Mouse (Mus musculus): ENCODE results near the gene Plxna4.

Plxna4 gene

GRCm38 (mm10) chr6:32398261-32398660 lies 189.7 kb downstream of the Plxna4 start:
- no peak for DNase-seq

DNA sequence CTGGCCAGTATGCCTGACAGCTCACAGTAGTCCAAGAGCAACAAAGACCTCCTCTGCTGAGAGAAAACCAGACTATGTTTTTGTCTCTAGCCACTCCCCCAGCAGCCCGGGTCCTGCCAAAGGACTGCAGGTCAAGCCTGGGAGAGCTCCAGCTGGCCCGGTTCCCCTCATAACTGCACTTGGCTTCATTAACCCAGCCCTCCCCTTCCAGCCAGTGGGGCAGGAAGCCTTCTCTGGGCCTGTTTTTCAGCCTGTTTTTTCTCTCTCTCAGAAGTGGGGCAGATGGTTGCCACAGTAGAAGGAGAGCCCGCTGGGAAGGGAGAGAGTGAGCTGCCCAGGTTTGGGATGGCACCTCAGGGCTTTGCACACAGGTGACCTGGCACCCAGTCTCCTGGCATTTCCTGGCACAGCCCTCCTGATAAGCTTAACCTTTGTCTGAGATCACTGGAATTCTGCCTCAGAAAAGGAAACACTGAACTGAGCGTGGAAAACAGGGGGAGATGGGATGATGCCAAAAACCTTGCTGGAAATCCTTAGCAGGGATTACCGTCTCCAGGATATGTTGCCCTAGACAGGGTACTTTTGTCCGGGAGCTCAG lies 190.8 kb downstream of the Plxna4 start:
- peak in 1 of 2 experiments; percentile 1 for DNase-seq

- no peak for DNase-seq
Observed at GRCm38 (mm10) chr6:32395415-32395814, 192.6 kb downstream of the Plxna4 start.

- DNase-seq = no peak
Observed at GRCm38 (mm10) chr6:32392262-32392661, 195.7 kb downstream of the Plxna4 start.

DNA sequence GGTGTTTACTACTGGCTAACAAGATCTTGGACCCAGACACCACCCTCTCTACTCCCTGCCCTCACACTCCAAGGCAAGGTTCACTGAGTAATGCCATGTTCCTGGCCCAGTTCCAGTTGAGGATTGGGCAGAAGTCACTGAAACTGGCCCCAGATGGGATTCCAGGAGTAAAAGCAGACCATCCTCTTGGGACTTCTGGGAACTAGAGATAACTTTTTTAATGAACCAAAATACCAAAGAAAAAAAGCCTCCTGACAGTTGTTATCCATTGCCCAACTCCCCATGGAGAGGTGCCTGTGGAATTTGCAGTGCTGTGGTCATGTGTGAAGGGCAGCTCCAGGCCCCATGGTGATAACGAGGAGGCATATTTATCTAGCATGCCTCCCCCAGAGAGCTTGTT lies 199.7 kb downstream of the Plxna4 start:
- no peak for DNase-seq

GRCm38 (mm10) chr6:32386915-32387314 lies 201.1 kb downstream of the Plxna4 start:
- DNase-seq = no peak

GRCm38 (mm10) chr6:32384937-32385336 lies 203.1 kb downstream of the Plxna4 start:
- no peak for DNase-seq

DNA sequence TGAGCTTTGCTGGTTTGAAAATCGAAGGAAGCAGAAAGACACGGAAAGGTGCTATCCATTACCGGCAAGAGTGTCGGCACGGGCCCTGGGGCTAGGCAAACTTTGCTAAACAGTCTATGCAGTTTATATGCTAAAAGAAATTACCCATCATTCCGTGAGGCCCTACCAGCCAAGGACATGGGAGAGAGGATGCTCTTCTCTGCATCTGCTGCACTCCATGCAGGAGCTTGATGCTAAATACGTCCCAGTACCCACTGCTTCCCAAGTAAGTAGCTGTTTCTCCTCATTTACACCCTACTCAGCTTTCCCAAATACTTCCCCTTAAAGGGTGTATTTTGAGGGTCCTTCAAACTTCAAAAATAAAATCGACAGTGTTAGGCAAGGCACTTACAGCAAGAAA lies 203.6 kb downstream of the Plxna4 start:
- no peak for DNase-seq

- DNase-seq = no peak
Observed at GRCm38 (mm10) chr6:32381516-32381915, 206.5 kb downstream of the Plxna4 start.

DNA sequence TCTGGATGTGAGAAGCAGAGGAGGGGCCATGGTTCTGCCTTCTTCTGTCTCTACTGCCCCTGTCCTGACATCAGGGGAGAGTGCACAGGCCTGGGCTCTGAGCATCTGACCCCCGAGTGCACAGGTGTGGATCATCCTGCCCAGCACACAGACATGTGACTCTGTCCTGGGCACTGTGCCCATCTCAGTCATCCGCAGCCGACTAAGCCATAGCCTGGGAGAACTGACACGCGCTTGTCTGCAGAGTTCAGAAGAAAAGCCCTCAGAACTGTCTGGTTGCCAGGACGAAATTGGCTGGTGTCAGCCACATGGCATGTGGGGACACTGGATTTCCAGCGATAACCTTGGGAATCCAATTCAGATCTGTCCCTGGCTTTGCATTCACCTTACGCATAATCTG lies 210.8 kb downstream of the Plxna4 start:
- no peak for DNase-seq

GRCm38 (mm10) chr6:32373931-32374361 lies 214.0 kb downstream of the Plxna4 start:
- DNase-seq = no peak

GRCm38 (mm10) chr6:32369092-32369491 lies 218.9 kb downstream of the Plxna4 start:
- no peak for DNase-seq

- no peak for DNase-seq
Observed at GRCm38 (mm10) chr6:32368408-32368807, 219.6 kb downstream of the Plxna4 start.

DNA sequence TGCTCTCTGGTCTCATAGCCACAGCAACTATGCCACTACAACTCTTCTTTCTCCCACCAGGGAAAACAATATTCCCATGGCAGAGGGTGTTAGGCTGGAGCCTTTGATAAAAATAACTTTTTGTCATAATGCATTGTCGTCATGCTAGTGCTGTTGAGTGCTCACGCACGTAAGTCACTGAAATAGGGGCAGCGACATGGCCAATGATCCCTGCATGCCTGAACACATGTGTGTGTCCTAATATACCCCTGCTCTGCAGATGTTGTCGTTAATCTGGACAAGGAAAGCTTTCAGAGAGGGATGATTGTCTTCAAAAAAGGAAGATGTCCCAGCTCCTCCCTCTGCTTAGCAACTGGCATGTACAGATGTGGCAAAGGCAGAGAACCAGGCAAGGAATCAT lies 223.1 kb downstream of the Plxna4 start:
- DNase-seq = no peak

GRCm38 (mm10) chr6:32363489-32364068 lies 224.4 kb downstream of the Plxna4 start:
- DNase-seq = no peak

DNA sequence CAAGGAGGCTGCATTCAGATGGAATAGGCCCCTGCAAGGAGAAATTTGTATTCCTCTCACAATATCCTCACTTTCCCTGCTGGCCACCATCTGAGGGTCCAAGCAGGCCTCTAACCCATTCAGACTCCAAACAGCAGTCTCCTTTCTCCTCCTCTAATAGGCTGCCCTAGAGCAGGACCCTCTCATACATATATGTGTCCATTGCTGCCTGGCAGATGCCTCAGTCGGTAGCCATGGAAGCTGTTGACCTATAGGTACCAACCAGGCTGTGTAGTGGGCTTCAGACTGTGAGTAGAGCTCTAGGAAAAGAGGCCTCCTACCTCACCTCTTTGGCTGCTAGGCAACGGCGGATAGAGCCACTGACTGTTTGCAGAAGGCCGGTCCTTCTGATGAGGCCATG lies 225.6 kb downstream of the Plxna4 start:
- no peak for DNase-seq

- no peak for DNase-seq
Observed at GRCm38 (mm10) chr6:32359675-32360074, 228.3 kb downstream of the Plxna4 start.

DNA sequence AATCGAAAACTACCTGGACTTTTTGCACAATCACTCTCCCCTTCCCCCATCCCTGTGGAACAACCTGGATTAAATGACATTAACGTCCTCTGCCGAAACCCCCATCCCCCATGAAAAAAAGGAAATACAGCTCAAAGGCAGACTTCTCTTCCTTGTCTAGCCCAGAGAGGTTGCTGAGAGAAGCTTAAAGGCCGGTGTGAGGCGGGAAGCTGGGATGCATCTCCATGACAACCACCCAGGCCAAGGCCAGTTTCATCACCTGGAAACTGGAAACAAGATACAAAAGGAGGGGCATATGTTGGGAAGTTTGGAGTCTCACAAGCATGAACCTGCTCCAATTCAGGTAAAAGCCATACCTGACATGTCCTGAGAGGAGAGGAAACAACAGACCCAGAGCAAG lies 230.5 kb downstream of the Plxna4 start:
- DNase-seq = no peak

- DNase-seq = no peak
Observed at GRCm38 (mm10) chr6:32355559-32355958, 232.4 kb downstream of the Plxna4 start.

DNA sequence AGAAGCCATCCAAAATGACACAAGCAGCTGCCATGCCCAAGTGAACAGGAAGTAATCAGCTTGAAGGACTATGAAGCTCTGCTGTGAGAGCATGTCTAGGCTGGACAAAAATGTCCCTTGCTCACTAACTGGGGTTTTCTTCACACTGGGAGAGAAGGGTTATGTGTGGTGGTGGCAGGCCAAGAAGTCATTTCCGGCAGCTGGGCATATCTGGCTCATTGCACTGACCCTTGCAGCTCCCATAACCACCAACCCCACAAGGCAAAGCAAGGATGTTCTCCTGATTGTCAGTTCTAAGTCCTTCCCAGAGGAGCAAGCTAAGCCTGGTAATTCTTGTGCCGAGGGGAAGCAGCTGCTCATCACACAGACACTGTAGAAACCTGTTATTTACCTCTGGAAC lies 239.0 kb downstream of the Plxna4 start:
- no peak for DNase-seq

GRCm38 (mm10) chr6:32348126-32348525 lies 239.9 kb downstream of the Plxna4 start:
- no peak for DNase-seq

DNA sequence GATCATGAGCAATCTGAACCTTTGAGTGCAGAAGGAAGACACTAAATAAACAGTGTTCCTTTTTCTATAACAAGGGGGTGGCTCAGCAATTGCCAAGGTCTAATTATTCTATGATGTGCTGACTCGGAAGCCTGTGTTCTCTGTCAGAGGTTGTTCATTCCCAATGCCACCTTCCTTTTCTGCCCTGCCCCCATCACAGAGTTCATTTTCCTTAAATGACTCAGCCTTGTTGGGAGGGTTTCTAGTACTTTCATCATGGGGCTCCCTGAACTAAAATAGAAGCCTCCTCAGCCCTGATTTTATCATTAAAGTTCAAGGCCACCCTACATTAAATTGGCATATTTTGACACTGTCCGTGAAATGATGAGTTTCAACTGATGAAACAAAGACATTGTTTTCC lies 242.0 kb downstream of the Plxna4 start:
- no peak for DNase-seq

GRCm38 (mm10) chr6:32342727-32343126 lies 245.3 kb downstream of the Plxna4 start:
- DNase-seq = no peak

DNA sequence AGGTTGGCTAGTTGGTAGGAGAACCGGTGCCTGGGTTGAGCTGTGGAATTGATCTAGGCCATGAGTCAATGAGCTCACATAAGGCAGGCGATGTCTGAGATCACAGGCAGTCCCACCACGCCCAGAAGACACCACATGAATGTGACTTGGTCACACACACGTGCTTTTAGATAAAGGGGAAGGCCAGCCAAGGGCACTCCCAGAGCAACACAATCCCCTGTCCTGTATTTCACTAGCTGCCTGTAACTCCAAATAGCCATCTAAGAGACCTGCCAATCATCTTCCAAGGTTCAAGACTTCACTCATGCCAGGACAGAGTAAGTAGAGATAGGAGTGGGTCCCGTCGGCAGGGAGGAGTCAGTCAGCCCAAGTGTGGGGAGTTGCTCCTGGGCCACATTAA lies 245.7 kb downstream of the Plxna4 start:
- no peak for DNase-seq

DNA sequence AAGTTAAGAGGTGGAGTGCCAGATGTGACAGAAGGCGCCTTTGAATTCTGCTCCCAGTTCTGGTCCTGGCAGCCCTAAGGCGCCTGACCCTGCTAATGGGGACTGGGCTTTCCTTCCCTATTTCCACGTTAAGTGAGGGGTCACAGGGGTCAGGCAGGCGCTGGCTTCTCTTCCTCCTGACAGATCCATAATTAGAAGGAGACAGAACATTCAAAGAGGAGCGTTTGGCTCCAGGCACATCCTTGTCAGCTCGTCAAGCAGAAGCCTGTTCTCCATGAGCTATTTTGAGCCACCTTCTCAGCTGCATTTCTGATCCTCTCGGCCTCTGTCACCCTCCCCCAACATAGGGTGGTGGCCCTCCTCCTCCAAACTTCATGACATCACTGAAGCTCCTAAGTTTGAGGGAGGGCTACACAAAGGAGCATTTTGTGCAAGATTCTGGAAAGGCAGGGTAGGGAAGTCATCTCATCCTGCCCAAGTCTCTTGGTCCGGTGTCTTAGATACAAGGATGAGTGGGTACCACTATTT lies 249.5 kb downstream of the Plxna4 start:
- no peak for DNase-seq
